ENCODE assay signal across 21 mouse cellular contexts in the genomic region with DNA sequence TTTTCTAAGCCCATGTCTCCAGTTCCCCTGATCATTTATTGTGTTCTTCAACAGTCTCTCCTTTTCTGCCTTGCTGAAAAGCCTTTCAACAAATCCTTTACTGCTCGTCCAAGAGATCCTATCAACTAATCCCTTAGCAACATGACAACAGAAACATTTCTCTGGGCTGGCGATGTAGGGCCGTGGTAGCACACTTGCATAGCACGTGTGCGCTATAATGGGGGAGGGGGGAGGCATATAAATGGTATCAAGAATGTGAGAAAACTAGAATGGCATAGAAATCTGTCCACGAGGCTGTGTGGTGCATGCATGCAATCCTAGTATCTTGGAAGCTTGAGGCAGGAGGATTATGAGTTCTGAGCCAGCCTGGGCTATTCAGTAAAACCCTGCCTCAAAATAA. TPM values are rescaled to one million over a fixed set of nuclear protein-coding genes. Genes with fewer than 3 reads are reported as not detected.
DNase-seq lines count a peak whose midpoint lies in the region; ATAC-seq and TF ChIP-seq lines count a peak whose summit lies in the region.
"Had no signal": no experiment of that assay in that cellular context is flagged by ENCODE, and none has a peak within 500 bp of the region (broad histone marks: within the 10 kb centered on the region; RNA-seq: fewer than 3 reads in every experiment).

No protein-coding gene starts in this region.

- TF ChIP-seq CTCF in gastrocnemius, adult 2 months (IDR thresholded peaks at IDR 0.05), result no peak
- no peak for TF ChIP-seq CTCF in heart, postnatal 0 days (IDR thresholded peaks at IDR 0.05; ENCODE audit: low read depth)
- no peak for TF ChIP-seq CTCF in stomach, postnatal 0 days (IDR thresholded peaks at IDR 0.05; ENCODE audit: low read depth)

- H3K4me2 ChIP-seq in heart, postnatal 0 days (ENCODE audit: low read depth, low read length), result no peak overlapping the region
- no peak overlapping the region for H3K4me2 ChIP-seq in midbrain, embryonic 14.5 days (ENCODE audit: low read length)
- H3K4me2 ChIP-seq in stomach, postnatal 0 days (replicated peaks; ENCODE audit: low read depth), result no peak overlapping the region
- H3K4me2 ChIP-seq: forebrain, embryonic 12.5 days; hindbrain, embryonic 12.5 days had no signal

- peak; percentile 28 for DNase-seq in cerebellum, adult 9-10 months
- DNase-seq in gastrocnemius, adult 2 months, result no peak
- no peak for DNase-seq in gastrocnemius, postnatal 4 days (ENCODE audit: low spot score in 2 of 2)
- peak; percentile 44 for DNase-seq in heart, postnatal 0 days (ENCODE audit: low spot score)
- no peak for DNase-seq in heart, adult 8-10 months (ENCODE audit: low spot score)
- DNase-seq in midbrain, embryonic 14.5 days, result peak; percentile 65
- no peak for DNase-seq in stomach, postnatal 0 days (ENCODE audit: low spot score)
- DNase-seq: adrenal gland, adult 2 months; cerebellum, adult 9-11 months; kidney, adult 2 months; kidney, postnatal 10 days; layer of hippocampus, postnatal 36 days; lung, postnatal 4 days; thymus, postnatal 14 days had no signal

- no peaks in the 10 kb centered on the region for H3K27me3 ChIP-seq in heart, postnatal 0 days (ENCODE audit: control insufficient read depth, insufficient read depth, low read length)
- no peaks in the 10 kb centered on the region for H3K27me3 ChIP-seq in midbrain, embryonic 14.5 days (ENCODE audit: control insufficient read depth, insufficient read depth, low read length)
- H3K27me3 ChIP-seq in stomach, postnatal 0 days (ENCODE audit: control insufficient read depth, insufficient read depth, low read length), result no peaks in the 10 kb centered on the region
- H3K27me3 ChIP-seq: hindbrain, embryonic 12.5 days; limb, embryonic 13.5 days; lung, embryonic 15.5 days had no signal

- no peaks in the 10 kb centered on the region for H3K36me3 ChIP-seq in heart, postnatal 0 days (replicated peaks; ENCODE audit: control insufficient read depth, insufficient read depth, low read length)
- H3K36me3 ChIP-seq in midbrain, embryonic 14.5 days (ENCODE audit: control insufficient read depth, insufficient read depth, low read length), result no peaks in the 10 kb centered on the region
- H3K36me3 ChIP-seq in stomach, postnatal 0 days (ENCODE audit: control insufficient read depth, insufficient read depth, low read length), result no peaks in the 10 kb centered on the region
- H3K36me3 ChIP-seq: forebrain, embryonic 12.5 days; hindbrain, embryonic 12.5 days; limb, embryonic 13.5 days; lung, embryonic 15.5 days had no signal

- no peak for ATAC-seq in cerebellum, adult (ENCODE audit: insufficient number of reproducible peaks, low FRiP score, low TSS enrichment)
- ATAC-seq in heart, postnatal 0 days (ENCODE audit: insufficient read depth, low read depth), result no peak
- ATAC-seq in midbrain, embryonic 14.5 days (ENCODE audit: low FRiP score, low TSS enrichment), result no peak; the same call in 1 of the 2 replicates
- no peak for ATAC-seq in stomach, postnatal 0 days (ENCODE audit: low FRiP score, low TSS enrichment)
- ATAC-seq: inflammation-experienced regulatory T-cells, adult 6 months had no signal

- H3K4me3 ChIP-seq in gastrocnemius, adult 2 months, result no peak overlapping the region
- H3K4me3 ChIP-seq in heart, postnatal 0 days (ENCODE audit: low read depth, low read length), result no peak overlapping the region
- H3K4me3 ChIP-seq in midbrain, embryonic 14.5 days (replicated peaks; ENCODE audit: low read depth, low read length), result no peak overlapping the region
- no peak overlapping the region for H3K4me3 ChIP-seq in stomach, postnatal 0 days (ENCODE audit: low read depth, low read length)
- H3K4me3 ChIP-seq: forebrain, embryonic 12.5 days; hindbrain, embryonic 12.5 days; limb, embryonic 13.5 days; lung, embryonic 15.5 days had no signal

- intact Hi-C loops in gastrocnemius, adult 2 months (cut with DNase I), result no loop called here

- peak overlapping the region; percentile 85 for H3K27ac ChIP-seq in gastrocnemius, adult 2 months
- H3K27ac ChIP-seq in heart, postnatal 0 days (ENCODE audit: low read depth), result peak overlapping the region; percentile 87; the same call in 1 of the 2 replicates
- no peak overlapping the region for H3K27ac ChIP-seq in midbrain, embryonic 14.5 days (replicated peaks; ENCODE audit: low read depth, low read length)
- H3K27ac ChIP-seq in stomach, postnatal 0 days (replicated peaks), result no peak overlapping the region
- H3K27ac ChIP-seq: forebrain, embryonic 12.5 days; hindbrain, embryonic 12.5 days; liver, embryonic 14.5 days had no signal

- peaks cover 4% of the 10 kb centered on the region; the same call in 1 of the 2 replicates for H3K4me1 ChIP-seq in heart, postnatal 0 days (ENCODE audit: control insufficient read depth, insufficient read depth)
- peaks cover 9% of the 10 kb centered on the region; the same call in 1 of the 2 replicates for H3K4me1 ChIP-seq in midbrain, embryonic 14.5 days (ENCODE audit: control insufficient read depth, insufficient read depth, low read length)
- no peaks in the 10 kb centered on the region; the same call in 1 of the 2 replicates for H3K4me1 ChIP-seq in stomach, postnatal 0 days (replicated peaks; ENCODE audit: control insufficient read depth, insufficient read depth)

- WGBS in heart, postnatal 0 days, result 36% methylated on average over 6 of the region's 6 CpGs
- 11% methylated on average over 6 of the region's 6 CpGs for WGBS in midbrain, embryonic 14.5 days
- 38% methylated on average over 6 of the region's 6 CpGs for WGBS in stomach, postnatal 0 days

- H3K9me3 ChIP-seq in heart, postnatal 0 days (replicated peaks; ENCODE audit: control insufficient read depth, low read length), result no peaks in the 10 kb centered on the region
- H3K9me3 ChIP-seq in midbrain, embryonic 14.5 days (ENCODE audit: control insufficient read depth, low read length), result no peaks in the 10 kb centered on the region
- no peaks in the 10 kb centered on the region for H3K9me3 ChIP-seq in stomach, postnatal 0 days (ENCODE audit: control insufficient read depth, low read length)
- H3K9me3 ChIP-seq: forebrain, embryonic 12.5 days; hindbrain, embryonic 12.5 days; limb, embryonic 13.5 days; lung, embryonic 15.5 days had no signal

- no peak overlapping the region for H3K9ac ChIP-seq in heart, postnatal 0 days (replicated peaks; ENCODE audit: low read depth, low read length)
- H3K9ac ChIP-seq in midbrain, embryonic 14.5 days (replicated peaks; ENCODE audit: low read length), result no peak overlapping the region
- no peak overlapping the region for H3K9ac ChIP-seq in stomach, postnatal 0 days (ENCODE audit: low read length)
- H3K9ac ChIP-seq: forebrain, embryonic 12.5 days; hindbrain, embryonic 12.5 days; limb, embryonic 13.5 days; liver, embryonic 14.5 days; lung, embryonic 15.5 days had no signal

- no peak for TF ChIP-seq EP300 in heart, postnatal 0 days (IDR thresholded peaks at IDR 0.05; ENCODE audit: low read depth)
- TF ChIP-seq EP300 in stomach, postnatal 0 days (optimal IDR thresholded peaks at IDR 0.05), result no peak

RNA-seq across cellular contexts. Expression of a gene that starts 12.7 kb away (rescaled TPM):
- total RNA-seq in gastrocnemius, adult 2 months (2021), result 10 to 100 TPM; 42.1 to 45.2 TPM
- 10 to 100 TPM; 38.1 to 40.2 TPM for total RNA-seq in gastrocnemius, postnatal 4 days (2021)
- total RNA-seq in heart, postnatal 0 days (2014; rRNA removed; ENCODE audit: low replicate concordance), result 9.1 and 26.9 TPM in 2 replicates
- 31.3 and 31.4 TPM in 2 replicates for polyA plus RNA-seq in heart, postnatal 0 days (2015; fragmentation: Nextera tagmentation; extraction: Ambion mirVana)
- 10 to 100 TPM; 25.4 to 30.0 (median 29.3) TPM for total RNA-seq in heart, adult 8-10 months (2022)
- polyA plus RNA-seq in midbrain, embryonic 14.5 days (2014; fragmentation: Nextera tagmentation; extraction: Ambion mirVana), result 12.1 and 14.1 TPM in 2 replicates
- 58.2 and 60.8 TPM in 2 replicates for polyA plus RNA-seq in stomach, postnatal 0 days (2015; fragmentation: Nextera tagmentation; extraction: Ambion mirVana)

Comparison
In these comparisons a context has a peak if more than half of its experiments do, and no peak if none do; other contexts are left out.
1. DNase-seq: peak in cerebellum, adult 9-10 months (single experiment), heart, postnatal 0 days (single experiment) and midbrain, embryonic 14.5 days (single experiment); none in gastrocnemius, adult 2 months (single experiment), gastrocnemius, postnatal 4 days (0 of 2), heart, adult 8-10 months (single experiment) and stomach, postnatal 0 days (single experiment).
2. H3K27ac ChIP-seq: peak in gastrocnemius, adult 2 months (single experiment) and heart, postnatal 0 days (single experiment); none in midbrain, embryonic 14.5 days (single experiment) and stomach, postnatal 0 days (single experiment).